Mouse (Mus musculus) neutrophil, adult 5-6 weeks (primary cell): Measurements from ENCODE around the gene Sytl3. TPM values are rescaled to one million over a fixed set of nuclear protein-coding genes. Genes with fewer than 3 reads are reported as not detected.
"Not testable (repeated sequence)": the region's sequence is repeated elsewhere in the genome, so short reads cannot be mapped to it uniquely, and the experiment has no call there.

Experiments used
- ATAC-seq: fragments of 151-379, 151-347 bp; 2 replicates; pipeline ENCODE4 v1.8.0; 2017; ENCODE audit warnings: mild to moderate bottlenecking, moderate TSS enrichment; ENCODE audit not compliant: insufficient number of reproducible peaks, poor library complexity, low FRiP score, severe bottlenecking; ENCODE audit errors: extremely low read depth
- total RNA-seq: library from RNA; stranded (forward); fragments of 200-1000 nt; gene quantifications from 2 replicates; pipeline ENCODE4 v1.2.3, GENCODE M21; 2017

Sytl3 gene
- total RNA-seq, 1 experiment from 2014 or later, result 6.4 TPM

DNA sequence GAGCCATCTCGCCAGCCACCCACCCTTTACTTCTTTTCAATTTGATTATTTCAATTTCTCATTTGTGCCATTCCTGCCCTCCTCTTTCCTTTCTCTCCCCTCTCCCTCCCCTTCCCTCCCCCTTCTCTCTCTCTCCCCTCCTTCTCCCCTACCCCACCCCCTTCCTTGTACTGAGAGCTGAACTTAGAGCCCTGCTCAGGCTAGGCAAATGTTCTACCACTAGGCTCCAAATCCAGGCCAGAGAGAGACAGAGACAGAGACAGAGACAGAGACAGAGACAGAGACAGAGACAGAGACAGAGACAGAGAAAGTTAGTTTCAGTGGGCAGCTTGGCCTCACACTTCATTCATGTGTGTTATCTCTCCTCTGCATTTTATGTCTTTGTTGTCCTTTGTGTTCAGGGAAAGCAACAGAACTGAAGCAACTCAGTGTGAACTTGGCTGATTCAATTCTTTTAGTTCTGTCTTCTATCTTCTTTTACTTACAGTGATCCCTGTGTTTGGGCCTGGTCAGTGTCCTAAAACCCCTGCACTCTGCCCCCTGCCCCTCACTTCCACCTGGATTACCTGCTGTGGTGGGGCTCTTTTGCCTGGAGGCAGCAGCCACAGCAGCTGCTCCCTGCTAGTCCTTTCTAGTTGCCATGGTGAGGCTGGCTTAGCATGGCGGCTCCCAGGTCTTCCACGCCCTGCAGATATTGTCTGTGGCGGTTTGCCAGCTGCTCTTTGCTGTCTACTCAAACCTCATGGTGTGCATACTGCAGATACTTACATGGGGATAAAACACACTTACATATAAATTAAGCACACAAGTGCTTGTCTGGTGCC is 25.8 kb downstream of the Sytl3 start:
- not testable (repeated sequence) for ATAC-seq

GRCm38 (mm10) chr17:6685288-6685818 is 26.5 kb downstream of the Sytl3 start:
- not testable (repeated sequence) for ATAC-seq

- peak; percentile 11; the same call in 1 of the 2 replicates for ATAC-seq
Measured at GRCm38 (mm10) chr17:6686299-6686971, 27.5 kb downstream of the Sytl3 start.

- ATAC-seq, result not testable (repeated sequence)
Measured at GRCm38 (mm10) chr17:6689344-6689743, 30.5 kb downstream of the Sytl3 start.

DNA sequence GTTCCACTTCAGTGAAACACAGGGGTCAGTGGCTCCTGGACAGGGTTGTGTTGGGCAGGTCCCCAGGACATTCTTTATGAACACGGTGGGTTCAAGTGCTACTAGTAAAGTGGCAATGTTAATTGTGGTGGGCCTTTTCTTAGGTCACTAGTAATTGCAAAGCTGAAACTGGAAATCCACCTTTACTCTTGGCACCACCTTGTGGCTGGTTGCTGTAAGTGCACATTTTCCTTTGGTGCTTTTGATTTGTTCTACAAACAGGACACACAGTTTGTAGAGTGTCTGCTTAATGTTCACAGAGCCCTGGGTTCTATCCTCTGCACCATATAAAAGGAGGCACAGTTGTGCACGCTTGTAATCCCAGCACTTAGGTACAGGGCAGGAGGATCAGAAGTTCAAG is 32.7 kb downstream of the Sytl3 start:
- peak; percentile 75 for ATAC-seq

GRCm38 (mm10) chr17:6695712-6696111 is 36.8 kb downstream of the Sytl3 start:
- ATAC-seq, result not testable (repeated sequence)

GRCm38 (mm10) chr17:6696521-6696920 is 37.6 kb downstream of the Sytl3 start:
- ATAC-seq, result not testable (repeated sequence)

GRCm38 (mm10) chr17:6697224-6697775 is 38.4 kb downstream of the Sytl3 start:
- peak; percentile 87 for ATAC-seq

DNA sequence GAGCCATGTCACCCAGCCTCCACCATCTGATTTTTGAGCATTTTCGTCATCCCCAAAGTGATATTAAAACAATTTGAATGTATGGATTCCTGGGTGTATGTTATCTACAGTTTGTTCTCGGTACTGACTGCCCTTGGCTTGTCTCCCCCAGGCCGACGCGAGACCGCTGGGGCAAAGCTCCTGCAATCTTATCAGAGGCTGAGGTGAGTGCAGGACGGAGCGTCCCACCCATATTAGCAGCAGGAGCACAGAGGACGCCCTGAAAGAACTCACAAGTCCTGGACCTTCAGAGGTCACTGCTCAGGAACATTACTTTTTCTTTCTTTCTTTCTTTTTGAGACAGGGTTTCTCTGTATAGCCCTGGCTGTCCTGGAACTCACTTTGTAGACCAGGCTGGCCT is 40.6 kb downstream of the Sytl3 start:
- ATAC-seq, result not testable (repeated sequence)

- not testable (repeated sequence) for ATAC-seq
Measured at GRCm38 (mm10) chr17:6700077-6700476, 41.2 kb downstream of the Sytl3 start.

DNA sequence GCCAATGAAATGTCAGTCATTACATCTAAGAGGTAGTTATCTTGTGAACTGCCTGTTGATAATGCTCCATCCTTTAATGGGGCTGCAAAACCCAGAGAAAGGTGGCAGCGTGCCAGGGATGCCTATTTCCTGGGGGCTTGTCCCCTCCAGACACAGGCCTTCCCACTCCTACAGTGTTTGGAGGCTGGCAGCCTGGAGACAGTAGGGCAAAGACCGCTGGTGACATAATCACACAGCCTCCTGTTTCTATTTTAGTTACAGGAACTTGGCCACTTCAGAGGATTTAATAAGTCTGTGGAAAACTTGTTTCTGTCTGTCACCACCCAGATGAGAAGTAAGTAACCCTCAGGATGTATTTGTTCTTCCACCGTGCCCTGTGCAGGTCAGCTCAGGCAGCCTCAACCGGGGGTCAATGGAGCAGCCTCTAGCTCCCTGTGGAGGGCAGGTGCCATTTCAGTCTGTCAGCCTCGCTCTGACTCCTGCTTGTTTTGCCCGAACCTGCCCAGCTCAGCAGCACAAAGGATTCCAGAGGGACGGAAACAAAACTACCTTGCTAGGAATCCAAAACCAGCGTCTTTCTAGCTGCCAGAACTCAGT is 43.8 kb downstream of the Sytl3 start:
- not testable (repeated sequence) for ATAC-seq

DNA sequence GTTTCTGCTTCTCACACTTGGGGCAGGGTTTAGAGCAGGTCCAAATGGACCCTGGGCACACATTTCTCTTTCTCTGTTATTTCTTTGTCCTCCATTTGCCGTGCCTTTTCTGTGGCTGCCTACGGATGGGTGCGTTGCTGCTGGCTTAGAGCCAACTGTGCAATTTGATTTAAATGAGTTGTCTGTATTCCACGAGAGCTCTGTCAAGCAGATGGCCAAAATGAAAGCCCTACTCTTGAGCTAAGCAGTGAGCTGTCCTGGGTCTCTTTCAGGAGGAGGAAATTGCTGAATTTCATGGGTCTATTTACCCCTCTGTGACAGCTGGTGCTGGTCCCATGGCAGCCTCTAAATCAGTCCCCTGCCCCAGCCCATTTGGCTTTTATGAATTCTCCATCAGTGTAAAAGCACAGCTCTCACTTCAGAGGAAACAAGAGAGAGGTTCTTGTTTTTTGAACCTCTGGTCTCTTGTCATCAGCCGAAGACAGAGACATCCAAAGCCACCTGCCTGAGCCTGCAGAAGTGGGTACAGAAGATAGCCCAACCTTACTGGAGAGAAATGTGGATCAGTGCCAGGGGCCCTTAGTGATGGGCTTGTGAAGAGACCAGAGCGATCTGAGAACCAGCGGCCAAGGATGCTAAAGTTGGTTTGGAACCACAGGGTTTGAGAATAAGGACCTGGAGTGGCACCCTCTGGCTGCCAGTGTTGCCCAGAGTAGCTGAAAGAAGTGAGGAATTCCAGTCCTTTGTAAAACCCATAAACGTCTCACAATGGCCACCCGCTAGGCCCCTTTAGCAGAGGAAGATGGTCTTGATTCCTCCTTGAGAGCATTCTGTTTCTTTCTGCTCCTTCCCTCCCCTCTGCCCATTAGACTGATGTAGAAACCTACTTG is 44.7 kb downstream of the Sytl3 start:
- ATAC-seq, result not testable (repeated sequence)

DNA sequence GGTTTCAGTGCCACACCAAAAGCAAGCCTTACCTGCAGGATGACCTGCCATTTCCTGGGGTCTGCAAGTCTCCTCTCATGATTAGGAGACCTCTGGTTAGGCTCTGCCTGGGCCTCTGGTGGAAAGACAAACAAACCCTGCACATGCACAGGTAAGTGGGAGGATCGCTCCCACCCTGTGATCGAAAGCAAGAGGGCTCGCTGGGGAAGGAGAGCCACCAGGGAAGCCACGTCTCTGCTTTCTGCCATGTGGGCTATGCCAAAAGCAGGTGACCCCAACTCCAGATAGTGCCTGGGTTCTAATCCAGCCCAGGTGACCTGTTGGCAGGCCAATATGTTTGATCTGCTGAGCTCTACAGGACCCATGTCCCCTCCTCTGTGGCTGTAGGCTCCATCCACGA is 47.6 kb downstream of the Sytl3 start:
- ATAC-seq, result not testable (repeated sequence)

- ATAC-seq, result not testable (repeated sequence)
Measured at GRCm38 (mm10) chr17:6707422-6707821, 48.5 kb downstream of the Sytl3 start.

DNA sequence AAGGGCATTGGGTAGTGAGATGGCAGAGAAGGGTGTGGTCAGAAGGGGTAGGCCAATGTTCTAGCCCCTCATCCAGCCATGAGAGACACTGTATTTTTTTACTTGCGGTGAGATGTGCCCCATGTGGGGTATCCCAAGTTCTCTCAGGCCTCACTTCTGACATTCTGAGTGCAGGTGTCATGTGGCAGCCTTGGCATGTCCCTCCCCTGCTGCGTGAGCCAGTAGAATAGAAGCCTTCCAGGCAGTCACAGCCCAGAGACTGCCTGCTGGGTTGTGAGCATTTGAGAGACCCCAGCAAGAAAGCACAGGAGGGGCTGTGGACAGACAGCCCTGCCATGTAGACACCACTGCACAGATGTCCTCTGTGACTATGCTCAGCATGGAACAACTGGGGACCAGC is 49.3 kb downstream of the Sytl3 start:
- not testable (repeated sequence) for ATAC-seq

- not testable (repeated sequence) for ATAC-seq
Measured at GRCm38 (mm10) chr17:6713483-6713882, 54.6 kb downstream of the Sytl3 start.

- not testable (repeated sequence) for ATAC-seq
Measured at GRCm38 (mm10) chr17:6713944-6714343, 55.1 kb downstream of the Sytl3 start.

GRCm38 (mm10) chr17:6727996-6728610 is 69.2 kb downstream of the Sytl3 start:
- ATAC-seq, result no peak
